Mouse (Mus musculus) heart, postnatal 14 days (tissue): ENCODE results near the gene Cnih3. TPM values are rescaled to one million over a fixed set of nuclear protein-coding genes. Genes with fewer than 3 reads are reported as not detected.

ENCODE experiments used
- DNase-seq, 2 experiments: peaks; one replicate each; pipeline ENCODE4 v3.0.0; 2021 to 2022
- intact Hi-C: fragments of 180-260 bp; cut with DNase I; formaldehyde crosslinking; loops from one replicate; pipeline ENCODE4 v1.15.1; 2025
- total RNA-seq, 2 experiments: library from RNA; stranded (reverse); gene quantifications; 2 replicates each; pipeline ENCODE4 v1.2.3; 2021

Gene Cnih3
- total RNA-seq, 2 experiments from 2014 or later = not detected

DNA sequence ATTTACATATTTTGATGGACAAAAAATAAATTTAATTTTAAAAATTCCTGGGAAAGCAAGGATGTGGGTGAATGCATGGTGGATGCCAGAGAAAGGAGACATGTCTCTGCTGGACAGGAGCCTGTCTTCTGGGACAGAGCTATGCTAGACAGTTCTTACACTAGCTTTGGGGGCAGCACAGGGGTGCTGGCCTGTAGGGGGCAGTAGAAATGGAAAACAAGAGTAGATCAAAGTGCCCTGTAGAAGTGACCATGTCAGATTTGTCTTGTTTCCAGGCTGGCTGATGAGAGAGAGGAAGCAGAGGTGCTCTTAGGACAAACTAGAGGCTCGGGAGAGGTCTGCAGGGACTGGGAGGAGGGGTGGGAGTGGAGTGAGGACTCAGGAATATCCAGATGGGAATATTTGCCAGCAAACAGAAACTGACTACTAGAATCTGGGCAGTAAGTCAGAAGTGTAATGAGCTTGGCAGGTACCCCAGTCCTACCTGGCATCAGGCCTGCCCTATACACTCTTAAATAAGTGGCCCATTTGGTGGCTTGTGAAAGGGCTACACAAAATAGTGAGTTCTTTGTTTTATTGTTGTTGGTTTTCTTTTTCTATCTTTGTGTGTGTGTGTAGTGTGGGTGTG, 93.3 kb downstream of the Cnih3 start:
- peak; percentile 28 to 51 for DNase-seq
- intact Hi-C loops = no loop called here

DNA sequence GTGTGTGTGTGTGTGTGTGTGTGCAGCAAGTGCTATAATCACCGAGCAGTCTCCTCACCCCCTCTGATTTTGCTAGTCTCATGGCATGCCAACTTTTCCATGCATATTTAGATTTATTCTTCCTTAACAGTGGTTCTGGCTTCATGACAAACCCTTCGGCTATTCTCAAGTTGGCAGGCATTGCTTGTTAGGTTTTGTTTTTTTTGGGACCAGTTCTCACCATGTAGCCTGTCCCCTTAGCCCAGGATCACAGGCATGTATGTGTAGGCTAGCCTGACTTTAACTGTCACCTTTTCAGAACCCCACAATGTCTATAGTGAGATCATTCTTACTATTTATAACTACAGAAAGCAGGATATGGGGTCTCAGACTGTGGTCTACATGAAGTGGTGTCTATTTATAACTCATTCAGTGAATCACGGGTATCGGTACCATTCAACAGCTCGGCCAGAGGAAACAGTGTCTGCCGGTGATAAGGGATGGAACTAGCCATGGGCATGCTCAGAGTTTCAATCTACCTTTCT, 94.2 kb downstream of the Cnih3 start:
- intact Hi-C loops = no loop called here
- no peak for DNase-seq

DNA sequence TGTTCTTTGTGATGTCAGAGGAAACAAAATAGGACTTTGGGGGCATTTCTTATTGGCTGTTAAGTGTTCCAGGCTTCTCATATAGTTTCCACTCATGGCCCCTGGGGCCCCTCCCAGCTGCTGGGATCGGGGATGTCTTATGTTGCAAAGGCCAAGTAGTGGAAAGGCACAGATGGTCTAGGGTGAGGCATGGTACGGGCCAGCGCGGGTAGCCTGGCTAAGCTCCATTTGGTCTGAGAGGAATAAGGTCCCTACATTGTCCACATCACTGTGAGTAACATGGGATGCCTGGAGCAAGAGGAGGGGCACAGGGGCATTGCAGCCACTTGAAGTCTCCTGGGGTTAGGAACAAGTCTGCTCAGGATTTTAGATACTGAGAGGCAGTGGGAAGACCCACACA, 95.1 kb downstream of the Cnih3 start:
- intact Hi-C loops = no loop called here
- no peak for DNase-seq

DNA sequence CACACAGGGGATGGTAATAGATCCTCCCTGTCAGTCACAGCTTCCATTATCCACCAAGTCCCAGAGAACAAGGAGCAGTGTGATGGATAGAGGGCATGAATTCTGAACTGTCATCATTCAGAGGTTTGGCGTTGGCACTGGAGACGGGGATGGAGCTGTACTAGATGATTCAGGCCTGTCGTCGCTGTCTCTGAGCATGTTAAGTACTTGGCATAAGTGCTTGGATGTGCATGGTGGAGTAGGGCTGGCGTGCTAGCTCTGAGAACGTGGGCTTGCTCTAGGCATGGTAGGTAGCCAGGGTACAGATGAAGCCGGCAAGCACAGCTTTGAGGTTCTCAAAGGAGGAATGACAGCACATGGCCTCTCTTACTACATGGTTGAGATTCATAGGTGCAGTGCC, 95.6 kb downstream of the Cnih3 start:
- DNase-seq = no peak
- intact Hi-C loops = no loop called here

DNA sequence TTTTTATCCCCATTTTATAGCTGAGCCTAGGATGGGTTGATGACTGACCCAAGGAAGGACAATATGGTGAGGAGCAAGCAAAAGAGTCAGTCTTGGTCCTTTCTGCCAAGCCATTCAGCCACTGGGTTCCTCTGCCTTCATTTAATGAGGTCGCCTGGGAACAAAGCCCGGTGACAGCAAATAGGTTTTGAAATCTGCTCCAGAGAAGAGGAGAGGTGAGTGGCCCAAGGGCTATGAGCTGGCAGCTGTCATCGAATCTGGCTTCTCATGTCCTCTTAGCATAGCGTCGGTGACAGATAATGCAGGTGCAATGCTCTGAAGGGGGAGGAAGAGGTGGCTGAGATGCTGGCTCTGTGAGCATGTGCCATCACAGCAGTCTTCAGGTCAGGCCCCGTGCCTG, 100.7 kb downstream of the Cnih3 start:
- intact Hi-C loops = no loop called here
- no peak for DNase-seq

DNA sequence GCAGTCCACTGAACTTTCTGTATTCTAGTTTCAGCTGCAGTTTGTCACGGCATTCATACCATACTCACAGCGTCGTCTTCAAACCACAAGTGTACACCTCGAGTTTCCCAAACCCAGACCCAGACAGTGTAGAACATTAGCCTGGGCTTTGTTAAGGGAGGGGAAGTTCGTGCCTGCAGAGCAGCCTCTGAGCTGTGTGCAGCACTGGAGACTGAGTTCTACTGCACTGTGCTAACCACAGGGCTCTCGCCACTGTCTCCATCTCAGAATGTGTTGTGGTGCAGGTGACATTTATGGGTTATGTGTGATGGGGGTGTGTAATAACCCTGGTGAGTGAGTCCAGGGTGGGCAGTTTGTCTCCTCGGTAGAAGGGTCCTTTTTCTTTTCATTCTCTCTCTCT, 104.5 kb downstream of the Cnih3 start:
- DNase-seq = no peak
- intact Hi-C loops = no loop called here

DNA sequence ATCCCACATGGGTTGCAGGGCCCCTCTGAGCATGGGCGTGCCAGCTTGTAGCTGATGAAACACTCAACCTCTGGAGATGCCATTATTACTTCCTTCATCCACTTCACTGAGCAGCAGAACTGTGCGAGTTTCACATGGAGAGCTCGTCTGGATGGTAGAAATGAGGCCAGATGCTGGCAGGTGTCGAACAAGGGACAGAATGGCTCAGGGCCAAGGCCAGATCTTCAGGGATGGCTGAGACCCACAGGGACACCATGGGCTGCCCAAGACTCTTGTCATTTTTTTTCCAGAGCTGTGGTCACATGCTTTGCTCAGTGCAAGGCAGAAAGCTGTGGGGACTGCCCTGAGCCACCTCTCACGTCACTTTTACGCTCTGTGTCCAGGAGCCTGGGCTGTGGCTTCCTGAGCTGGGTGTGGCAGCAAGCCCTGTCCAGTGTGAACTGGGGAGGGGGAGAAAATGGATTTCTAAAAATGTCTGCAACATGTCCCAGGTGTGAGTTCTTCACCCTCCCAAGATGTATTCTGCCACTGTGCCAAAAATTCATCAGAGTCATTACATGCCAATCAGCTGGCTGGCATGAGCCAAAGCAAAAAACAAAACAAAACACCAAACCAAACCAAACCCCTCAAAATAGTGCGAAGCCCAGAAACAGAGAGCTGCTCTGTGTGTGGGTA, 107.1 kb downstream of the Cnih3 start:
- no peak for DNase-seq
- intact Hi-C loops = loop anchor here (5.0 kb wide), 1 partner anchor 88 kb away; no protein-coding TSS in a partner anchor

DNA sequence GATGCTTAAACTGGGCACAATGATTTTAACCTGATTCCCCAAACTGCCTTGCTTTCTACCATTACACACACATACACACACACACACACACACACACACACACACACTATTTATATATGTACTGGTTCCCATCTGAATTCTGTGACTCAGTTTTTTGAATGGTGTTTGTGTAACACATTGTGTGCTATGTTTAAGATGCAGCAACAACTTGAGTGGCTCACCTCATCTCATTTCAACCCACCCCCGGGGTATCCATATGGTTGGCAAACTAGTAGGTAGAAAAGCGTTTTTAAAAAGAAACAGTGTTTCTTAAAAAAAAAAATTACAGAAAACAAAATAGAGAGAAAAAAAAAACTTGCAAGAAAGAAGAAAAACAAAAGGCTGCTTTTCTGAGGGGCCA, 107.9 kb downstream of the Cnih3 start:
- intact Hi-C loops = loop anchor here (5.0 kb wide), 1 partner anchor 87 kb away; no protein-coding TSS in a partner anchor
- DNase-seq = no peak

DNA sequence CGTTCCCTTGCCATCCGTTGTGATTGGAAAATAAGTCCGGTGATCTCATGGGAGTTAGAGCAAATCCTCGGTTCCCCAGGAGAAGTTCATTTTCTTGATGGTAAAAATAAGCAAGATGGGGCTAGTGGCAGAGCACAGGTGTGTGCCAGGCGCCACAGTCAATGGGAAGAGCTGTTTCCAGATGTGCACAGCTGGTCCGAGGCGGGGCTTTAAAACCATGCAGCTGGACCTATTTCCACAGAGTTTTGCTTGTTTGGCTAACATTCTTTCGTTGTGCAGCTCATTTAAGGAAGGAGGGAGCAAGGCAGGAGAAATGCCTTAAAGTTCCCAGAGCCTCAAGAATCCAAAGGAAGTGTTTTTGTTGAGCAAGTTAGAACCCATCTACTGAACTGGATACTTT, 109.1 kb downstream of the Cnih3 start:
- intact Hi-C loops = loop anchor here (5.0 kb wide), 1 partner anchor 86 kb away; no protein-coding TSS in a partner anchor
- peak; percentile 40 to 41 for DNase-seq

DNA sequence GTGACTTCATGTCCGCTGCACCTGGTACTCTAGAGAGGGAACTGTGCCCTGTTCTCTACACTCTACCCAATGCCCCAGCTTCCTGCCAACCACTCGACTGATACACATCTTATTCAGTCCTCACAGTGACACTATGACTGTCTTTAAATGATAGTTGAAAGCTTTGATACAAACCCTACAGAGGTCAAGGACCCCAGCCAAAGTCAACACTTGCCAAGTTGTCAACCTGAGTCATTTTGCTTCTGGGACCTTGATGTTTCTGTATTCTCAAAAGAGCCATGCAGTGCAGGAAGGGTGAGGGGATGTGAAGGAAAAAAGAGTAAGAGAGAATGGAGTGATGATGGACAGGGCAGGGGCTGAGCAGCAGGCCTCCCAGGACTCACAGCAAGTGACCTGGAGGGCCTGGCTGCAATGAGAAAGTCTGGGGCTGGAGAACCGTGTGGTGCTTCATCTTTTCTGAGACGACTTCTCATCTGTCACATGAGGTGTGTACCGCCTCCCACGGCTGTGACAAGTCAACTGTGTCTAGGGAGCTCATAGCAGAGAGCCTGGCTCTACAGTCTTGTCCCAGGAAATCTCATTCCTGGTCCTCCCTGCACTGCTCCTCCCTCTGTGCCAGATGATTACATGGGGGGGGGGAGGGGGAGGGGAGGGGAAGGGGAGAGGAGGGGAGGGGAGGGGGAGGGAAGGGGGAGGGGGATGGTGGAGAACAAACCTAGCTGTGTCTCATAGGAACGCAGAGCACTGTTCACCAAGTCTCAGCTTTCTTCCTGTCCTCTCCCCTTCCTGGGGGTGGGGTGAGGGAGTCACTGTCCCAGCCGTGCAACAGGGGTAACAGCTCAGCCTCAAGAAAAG, 109.8 kb downstream of the Cnih3 start:
- DNase-seq = no peak
- intact Hi-C loops = loop anchor here (5.0 kb wide), 1 partner anchor 85 kb away; no protein-coding TSS in a partner anchor

DNA sequence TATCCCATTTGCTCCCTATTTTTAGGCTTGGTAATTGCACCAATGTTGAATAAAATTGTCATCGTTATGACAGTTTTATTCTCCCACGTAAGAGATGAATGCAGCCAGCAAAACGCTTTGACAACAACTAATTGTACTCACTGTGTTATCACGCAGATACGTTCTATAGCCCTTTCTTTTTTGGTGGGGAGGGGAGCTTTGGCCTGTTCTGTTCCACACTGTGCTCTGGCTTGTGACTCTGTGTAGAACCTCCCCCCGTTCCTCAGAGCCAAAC, 110.4 kb downstream of the Cnih3 start:
- intact Hi-C loops = loop anchor here (5.0 kb wide), 1 partner anchor 84 kb away; no protein-coding TSS in a partner anchor
- no peak for DNase-seq

DNA sequence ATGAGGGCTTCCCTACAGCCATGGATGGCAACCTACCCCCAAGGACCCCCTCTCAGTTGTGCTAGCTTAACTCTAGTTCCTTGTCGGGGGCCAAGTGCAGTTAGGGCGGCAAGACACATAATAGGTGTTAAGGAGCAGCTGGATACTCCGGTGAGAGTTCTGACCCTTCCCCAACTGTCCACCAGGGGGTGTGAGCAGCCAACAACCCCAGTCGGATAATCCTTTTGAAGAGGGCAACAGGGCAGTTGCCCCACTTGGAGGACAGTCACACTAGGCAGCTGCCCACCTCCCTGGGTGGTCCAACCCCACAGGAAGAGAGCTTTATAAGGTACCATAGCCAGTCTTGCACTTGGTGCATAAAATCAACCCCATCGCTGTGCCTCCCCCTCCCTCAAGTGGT, 112.6 kb downstream of the Cnih3 start:
- DNase-seq = peak; percentile 11 to 29

DNA sequence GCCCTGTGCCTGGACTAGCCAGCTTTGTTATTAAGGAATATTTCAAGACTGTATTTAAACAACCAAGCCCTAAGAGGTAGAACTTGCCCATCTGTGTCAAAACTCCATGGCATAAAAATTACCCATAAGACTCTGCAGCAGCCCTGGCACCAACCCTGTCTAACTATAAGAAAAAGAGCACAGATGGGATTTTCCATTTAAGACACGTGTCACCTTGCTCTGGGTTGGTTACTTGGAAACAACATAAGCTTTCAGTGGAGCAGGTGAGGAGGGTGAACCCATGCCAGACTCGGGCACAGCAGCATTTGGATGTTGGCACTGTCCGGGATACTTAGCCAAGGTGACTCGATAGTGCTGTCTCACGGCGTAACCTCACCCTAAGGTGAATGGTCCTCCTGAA, 113.6 kb downstream of the Cnih3 start:
- no peak for DNase-seq

More for the DNA sequence above, 112.6 kb downstream of the Cnih3 start:
- intact Hi-C loops = no loop called here

DNA sequence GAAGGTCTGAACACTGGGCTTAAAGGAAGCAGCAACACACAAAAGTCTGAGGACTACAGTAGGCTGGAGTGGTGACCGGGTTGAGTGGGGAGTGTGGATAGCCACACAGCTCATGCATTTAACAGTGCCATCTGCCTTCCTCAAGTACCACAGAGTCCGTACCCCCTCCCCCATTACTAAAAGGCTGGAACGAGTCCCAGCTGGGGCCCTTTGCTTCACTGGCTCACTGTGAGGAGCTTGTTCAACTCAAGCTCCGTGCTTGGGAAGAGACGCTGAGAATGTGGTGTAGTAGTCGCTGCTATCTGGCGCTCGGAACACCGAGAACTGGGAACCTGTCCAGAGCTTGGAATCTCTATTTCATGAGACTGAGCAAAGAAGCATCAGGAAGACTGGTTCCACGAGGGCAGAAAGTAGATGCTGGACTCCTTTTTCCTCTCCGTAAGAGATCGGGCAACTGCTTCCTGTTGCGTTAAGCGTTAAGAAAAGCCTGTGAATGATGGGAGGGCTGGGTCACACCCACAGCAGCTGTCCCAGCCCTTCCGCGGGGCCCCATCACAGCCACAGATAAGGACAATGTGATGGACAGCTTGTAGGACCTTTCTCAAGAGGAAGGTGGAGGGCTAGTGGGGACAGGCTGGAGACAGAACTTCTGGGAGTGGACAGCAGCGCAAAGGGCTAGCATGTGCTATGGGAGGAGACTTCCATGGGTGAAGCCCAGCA, 114.3 kb downstream of the Cnih3 start:
- intact Hi-C loops = no loop called here

More for the DNA sequence above, 113.6 kb downstream of the Cnih3 start:
- intact Hi-C loops = no loop called here

DNA sequence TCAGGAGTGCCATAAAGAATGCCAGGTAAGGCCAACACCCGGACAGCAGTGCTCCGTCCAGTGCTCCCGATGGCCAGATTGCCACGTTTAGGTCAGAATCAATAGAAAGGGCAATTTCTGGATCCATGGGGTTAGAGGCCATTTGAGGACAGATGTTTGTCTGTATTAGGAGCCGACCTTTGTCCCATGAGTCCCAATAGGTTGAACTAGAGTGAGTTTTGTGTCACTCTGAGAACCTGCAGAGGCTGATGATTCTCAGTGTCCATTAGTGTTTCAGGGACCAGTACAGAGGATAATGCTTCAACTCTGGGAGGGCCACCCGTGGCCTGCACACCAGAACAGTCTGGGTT, 114.9 kb downstream of the Cnih3 start:
- intact Hi-C loops = no loop called here
- DNase-seq = no peak

More for the DNA sequence above, 114.3 kb downstream of the Cnih3 start:
- peak; percentile 12 to 16 for DNase-seq

DNA sequence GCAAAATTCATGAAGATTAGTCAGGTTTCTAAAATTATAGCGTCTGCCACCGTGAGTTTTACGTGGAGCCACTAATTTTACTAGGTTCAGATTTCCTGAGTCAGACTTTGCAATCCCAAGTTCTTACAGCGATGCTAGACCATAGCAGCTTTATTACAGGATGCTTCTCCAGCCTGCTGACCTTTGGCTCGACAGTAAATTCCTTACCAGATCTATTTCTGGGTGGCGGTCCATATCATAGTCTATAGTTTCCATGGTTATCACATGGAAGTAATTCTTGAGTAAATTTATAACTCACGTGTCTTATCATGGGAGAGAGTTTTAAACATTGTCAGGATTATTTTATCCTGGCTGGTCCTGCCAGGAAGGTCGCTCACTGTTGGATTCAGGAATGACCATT, 117.0 kb downstream of the Cnih3 start:
- intact Hi-C loops = no loop called here

DNA sequence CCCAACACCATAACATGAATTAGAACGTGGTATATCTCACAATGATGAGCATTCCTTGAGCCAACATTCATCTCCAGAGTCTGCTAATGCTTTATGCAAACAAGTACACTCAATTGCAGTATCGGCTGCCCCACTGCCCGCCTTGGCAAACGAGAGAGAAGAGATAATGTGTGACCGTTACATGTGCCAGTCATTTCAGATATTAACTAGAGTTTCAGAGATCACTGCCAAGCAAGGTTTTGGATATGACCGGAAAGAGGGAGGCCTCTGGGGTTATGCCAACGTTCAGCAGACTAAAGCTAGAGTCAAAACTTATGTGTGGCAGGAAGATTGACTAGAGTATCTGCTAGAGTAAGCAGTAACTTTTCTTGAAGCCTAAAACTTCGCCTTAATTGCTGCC, 123.7 kb downstream of the Cnih3 start:
- intact Hi-C loops = no loop called here
- DNase-seq = peak; percentile 17 to 25

More for the DNA sequence above, 117.0 kb downstream of the Cnih3 start:
- no peak for DNase-seq

DNA sequence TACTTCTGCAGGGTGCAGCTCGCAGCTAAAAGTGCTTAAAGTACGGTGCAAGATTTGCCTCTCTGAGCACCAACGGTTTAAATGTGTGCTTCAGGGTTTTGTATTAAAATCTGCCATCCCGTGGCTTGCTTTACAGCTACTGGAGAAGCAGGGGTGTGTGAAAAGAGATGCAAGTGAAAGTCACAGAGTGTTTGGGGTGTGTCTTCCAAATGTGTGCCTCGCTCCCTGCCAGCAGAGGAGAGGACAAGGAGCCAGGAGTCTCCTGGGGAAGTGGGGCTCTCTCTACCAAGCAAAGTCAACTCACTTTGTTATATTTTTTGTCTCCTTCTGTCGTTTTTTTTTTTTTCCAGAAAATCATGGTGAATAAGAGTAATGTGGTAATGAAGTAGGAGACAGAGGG, 124.1 kb downstream of the Cnih3 start:
- DNase-seq = no peak
- intact Hi-C loops = no loop called here

DNA sequence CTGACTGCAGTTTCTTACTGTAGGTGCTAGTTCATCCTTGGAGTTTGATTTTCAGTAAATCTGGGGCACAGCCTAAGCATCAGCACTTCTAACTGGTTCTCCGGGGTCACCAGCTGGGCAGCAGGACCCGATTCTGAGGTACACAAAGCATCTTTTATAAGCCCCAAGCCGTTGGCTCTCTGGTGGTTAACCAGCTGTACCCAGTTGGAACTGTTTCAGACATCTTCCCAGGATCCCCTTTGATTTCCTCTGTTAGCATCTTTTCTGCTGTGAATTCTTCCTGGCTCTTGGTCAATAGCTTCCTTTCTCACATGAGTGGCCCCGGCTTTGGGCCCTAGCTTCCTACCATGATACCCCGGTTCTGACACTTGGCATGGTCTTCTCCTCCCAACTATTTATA, 132.3 kb downstream of the Cnih3 start:
- no peak for DNase-seq
- intact Hi-C loops = no loop called here

DNA sequence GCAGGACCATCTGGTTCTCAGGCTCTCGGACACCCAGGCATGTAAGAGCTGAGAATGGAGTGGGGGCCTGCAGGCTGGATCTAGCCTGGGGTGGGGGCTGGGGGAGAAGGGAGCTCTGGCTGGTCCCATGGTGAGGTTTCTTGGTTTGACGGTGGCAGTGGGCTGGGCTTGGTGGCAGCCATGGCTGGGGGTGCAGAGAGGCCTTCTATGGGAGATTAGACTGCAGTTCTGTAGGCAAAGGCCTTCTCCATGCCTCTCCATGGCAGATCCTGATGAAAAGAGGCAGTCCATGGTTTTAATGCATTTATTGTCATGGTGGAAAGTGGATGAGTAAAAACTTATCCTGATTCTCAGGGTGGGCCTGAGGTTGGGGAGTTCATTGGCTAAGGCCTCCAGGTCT, 151.0 kb downstream of the Cnih3 start:
- intact Hi-C loops = no loop called here
- no peak for DNase-seq

DNA sequence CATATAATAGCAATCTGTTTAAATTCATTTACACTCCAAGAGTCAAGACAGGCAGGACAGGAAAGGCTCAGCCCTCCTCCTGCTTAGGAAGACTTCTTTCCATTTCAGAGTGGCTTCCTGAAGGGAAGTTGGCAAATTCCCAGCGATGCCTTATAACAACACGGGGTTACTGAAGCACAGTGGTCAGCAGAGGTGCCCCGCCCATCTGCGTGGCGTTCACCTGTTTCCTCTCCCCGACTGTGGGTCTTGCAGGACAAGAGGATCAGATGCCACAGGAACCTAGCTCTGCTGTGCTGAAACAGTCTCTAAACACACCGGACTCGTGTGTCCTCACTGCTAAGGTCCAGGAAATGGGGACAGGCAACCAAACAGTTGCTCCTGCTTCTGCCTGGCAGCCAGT, 152.9 kb downstream of the Cnih3 start:
- intact Hi-C loops = no loop called here
- no peak for DNase-seq
